Mouse (Mus musculus) brain, adult 2 months (tissue): ENCODE results near the gene Ift122.

ENCODE experiments used
- DNase-seq: peaks from one replicate; pipeline ENCODE4 v3.0.0; 2011; ENCODE audit warnings: low read depth, low spot score

Gene Ift122

GRCm38 (mm10) chr6:115853091-115853813 lies at the start of gene Ift122, which contains the start of gene Mbd4:
Gene Ift122 (plus strand): TSS chr6:115853470.
Gene Mbd4 (minus strand): TSS chr6:115853371.
- peak; percentile 99 for DNase-seq

DNA sequence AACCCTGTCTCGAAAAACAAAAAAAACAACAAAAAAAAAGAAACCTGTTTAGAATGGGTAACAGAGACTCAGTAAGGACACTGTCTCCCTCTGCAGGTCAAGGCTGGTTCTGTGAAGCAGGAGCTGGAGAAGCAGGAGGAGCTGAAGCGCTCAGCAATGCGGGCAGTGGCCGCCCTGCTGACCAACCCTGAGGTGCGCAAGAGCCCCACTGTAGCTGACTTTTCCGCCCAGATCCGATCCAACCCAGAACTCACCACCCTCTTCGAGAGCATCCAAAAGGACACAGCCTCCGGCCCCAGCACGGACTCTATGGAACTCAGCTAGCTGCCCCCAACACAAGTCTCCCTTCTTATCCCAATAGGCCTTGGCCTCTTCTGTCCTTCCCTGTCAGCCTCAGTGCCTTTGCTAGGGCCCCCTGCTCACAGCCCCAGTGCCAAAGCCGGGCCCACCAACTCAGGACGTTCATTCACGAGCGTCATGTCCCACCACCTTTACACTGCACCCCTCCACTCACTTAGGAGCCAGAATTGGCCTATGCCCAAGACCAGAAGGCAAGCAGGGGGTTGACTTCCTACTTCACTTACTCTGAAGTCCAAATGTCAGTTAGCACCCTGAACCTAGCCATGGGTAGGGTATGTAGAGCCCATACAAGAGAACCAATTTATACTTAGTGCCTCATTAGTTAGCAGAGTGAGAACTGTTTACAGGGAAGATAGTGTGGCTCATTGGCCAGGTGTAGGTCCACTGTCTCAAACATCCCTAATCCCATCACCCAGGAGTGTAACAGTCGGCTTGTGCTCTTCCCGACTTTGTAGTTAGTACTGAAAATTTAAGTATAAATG lies 49.5 kb upstream of the Ift122 start:
- peak; percentile 89 for DNase-seq

DNA sequence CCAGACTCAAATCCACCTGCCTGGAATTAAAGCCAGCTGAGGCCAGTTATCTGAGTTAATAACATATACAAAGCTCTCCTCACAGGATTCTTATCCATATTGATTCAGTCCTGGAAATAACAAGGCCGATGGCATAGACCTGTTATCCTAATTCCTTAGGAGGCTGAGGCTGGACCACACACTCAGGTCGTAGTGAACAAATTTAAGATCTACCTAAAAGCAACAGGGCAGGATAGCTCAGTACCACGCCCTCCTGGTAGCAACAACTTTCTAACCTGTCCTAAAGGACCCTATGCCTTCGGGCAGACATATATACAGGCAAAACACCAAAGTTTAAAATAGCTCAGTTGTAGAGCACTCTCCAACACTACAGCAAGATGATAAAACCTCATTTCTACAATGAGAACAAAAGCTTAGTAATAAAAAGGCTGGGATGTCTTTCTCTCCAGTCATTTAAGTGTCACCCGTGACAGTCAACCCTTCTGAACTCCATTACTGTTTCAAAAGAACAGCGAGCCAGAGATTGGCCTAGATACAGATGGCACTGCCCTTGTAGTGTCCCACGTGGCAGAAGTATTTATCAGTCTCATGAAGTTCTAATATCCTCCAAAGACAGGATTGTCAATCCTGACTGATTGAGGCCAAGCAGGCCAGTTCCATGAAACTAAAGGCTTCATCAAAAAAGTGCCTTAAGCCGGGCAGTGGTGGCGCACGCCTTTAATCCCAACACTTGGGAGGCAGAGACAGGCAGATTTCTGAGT lies 48.7 kb upstream of the Ift122 start:
- no peak for DNase-seq

DNA sequence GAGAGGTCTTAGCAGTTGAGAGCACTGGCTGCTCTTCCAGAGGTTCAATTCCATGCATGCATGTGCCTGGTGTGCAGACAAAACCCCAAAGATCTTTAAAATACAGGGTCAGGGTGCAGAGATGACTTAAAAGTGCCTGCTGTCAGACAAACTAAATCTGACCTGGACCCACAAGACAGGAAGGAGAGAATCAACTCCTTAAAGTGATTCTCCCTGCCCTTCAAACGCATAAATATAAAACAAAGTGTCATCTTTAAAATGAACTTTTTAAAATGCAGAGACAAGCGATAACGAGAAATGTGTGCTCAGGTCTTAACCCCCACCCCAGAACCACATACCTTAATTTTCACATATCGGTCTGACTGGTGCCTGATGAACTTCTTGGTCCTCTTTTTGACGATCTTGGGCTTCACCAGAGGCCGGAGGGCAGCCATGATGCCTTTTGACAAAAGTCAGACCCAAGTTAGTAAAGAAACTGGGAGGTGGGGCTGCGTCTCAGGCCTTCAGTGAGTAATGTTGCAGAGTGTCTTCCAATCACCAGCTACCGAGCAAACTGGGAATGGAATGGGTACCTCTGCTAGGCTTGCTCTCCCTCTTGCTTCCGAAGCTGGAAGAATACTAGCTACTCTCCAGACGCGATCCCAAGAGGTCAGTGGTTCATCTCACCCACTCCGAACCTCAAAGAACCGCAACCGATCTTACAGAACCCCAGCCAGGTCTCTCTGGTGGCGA lies 45.6 kb upstream of the Ift122 start:
- no peak for DNase-seq

DNA sequence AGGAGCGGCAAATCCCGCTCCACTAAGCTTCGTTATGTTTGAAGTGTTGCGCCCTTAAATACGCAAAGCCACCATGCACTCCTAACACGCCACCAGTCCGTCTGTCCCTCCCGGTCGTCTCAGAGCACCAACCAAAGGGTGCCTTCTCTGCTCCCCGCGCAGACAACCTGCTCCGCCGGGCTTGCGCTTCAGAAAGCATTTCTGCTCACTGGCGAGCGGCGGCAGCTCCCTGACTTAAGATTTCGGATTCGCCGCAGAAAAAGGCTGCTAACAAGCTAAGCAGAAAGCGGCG lies 45.1 kb upstream of the Ift122 start:
- peak; percentile 45 for DNase-seq

GRCm38 (mm10) chr6:115808488-115809231 lies 44.6 kb upstream of the Ift122 start, which contains the start of gene Rpl32:
Gene Rpl32 (minus strand): TSS chr6:115808747.
- DNase-seq, result peak; percentile 96

DNA sequence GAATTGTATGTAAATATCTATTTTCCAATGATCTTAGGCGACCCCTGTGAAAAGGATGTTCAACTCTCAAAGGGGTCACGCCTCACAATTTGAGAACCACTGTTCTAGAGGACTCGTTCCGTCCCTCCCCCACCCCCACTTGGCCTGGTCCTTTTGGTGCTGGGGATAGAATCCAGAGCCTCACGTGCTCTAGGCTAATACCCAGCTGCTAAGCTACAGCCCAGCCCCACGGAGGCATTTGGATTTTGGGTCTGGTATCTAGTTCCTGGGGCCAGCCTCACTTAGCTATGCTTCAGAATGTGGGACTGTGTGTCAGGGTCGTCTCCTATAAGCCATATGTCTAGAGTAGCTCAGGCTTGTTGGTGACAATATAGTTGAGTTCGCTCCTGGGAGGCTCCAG lies 41.7 kb upstream of the Ift122 start:
- DNase-seq, result no peak

GRCm38 (mm10) chr6:115814104-115814503 lies 39.2 kb upstream of the Ift122 start:
- peak; percentile 68 for DNase-seq

DNA sequence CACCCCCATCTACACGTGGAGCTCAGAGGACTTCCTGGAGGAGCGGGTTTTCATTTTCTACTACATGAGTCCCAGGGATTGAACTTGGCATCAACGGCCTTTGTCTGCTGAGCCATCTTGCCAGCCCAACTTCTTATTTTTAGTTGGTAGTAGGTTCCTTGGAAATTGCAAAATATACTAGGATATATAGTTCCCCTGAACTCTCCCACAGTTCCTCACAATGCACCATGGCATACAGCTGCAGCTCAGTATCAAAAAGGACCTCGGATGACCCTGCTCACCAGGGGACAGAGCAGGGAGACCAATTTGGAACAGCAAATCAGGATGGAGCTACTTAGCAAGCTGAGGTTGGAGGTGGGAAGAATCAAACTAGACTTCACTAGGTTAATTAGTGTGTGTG lies 38.2 kb upstream of the Ift122 start:
- DNase-seq, result no peak

- DNase-seq, result no peak
These were observed 35.1 kb upstream of the Ift122 start for GRCm38 (mm10) chr6:115818129-115818528.

GRCm38 (mm10) chr6:115821216-115821993 lies 31.9 kb upstream of the Ift122 start:
- DNase-seq, result no peak

DNA sequence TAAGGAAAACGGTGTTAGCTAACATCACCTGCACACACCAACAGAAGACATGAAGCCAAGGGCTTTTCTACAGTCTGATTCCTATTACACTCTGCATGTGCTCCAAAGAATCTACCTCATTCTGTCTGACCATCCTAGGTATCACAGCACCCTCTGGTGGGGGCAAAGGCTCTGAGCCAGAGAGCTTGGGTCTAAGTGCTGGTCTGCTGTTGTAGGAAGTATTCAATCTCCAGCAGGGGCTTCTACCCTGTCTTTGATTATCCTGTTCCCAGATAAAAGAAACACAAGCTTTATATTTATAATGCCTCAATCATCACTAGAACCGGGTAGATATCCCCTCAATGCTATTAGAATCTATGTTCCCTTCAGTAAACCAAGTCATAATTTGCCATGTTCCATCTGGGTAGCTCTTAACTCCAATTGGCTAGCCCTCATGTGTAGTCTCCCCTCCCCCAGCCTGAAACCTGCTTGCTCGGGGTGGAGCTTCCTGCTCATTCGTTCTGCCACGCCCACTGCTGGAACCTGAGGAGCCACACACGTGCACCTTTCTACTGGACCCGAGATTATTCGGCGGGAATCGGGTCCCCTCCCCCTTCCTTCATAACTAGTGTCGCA lies 29.3 kb upstream of the Ift122 start:
- DNase-seq, result peak; percentile 76

DNA sequence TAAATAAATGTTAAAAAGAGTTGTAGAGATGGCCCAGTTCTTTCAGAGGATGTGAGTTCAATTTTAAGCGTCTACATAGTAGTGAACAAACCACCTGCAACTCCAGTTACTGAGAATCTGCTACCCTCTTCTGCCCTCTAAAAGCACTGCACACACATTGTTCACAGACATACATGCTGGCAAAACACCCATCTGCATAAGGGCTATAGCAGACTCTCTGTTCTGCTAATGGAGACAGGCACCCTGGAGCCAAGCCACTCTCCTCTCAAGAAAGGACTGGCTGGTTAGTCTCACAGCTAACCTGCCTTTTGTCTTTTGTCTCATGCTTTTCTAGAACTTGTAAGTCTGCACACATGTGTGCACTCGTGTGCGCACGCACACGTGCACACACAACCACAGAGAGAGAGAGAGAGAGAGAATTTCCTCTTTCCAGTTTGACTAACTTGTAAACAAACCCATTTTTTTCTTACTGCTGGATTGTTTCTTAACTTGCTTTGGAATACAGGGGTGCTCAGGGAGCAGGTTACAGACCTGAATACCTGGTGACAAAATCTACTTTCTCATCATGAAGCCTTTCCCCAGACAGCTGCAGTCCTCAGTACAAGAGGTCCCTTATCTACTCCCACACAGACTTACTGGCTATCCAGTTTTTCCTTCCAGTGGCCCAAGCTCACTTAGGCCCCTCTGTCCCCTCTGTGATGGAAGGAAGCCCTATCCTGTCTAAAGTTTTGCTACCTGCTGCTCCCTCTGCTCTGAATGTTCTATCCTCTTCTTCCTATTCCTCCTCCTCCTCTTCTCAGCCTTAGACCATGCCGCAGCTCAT lies 22.3 kb upstream of the Ift122 start:
- DNase-seq, result no peak

DNA sequence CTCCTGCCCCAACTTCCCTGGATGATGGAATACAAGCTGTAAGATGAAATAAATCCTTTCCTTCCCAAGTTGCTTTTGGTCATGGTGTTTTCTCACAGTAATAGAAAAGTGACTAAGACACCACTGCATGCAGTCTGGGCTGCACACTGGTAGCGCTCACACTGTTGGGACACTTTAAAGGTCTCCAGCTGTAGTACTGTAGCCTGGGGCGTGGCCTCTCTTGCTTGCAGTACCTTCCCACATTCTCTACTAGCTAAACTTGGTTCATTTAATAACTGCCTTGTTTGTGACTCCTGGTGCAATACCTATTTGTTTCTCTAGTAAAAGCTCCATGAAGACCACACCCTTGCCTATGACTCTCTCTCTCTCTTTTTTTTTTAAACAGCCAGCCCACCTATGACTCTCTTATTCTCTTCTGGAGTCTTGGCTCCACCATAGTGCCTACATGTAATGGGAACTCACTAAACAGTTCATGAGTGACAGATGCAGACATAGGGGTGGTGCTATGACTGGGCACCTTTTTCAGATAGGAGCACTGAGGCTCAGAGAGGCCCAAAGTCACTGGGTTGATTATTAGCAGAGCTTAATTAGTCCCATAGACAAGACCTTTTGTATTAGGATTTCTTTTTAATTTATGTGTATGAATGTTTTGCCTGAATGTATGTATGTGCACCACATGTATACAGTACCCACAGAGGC lies 21.0 kb upstream of the Ift122 start:
- no peak for DNase-seq

DNA sequence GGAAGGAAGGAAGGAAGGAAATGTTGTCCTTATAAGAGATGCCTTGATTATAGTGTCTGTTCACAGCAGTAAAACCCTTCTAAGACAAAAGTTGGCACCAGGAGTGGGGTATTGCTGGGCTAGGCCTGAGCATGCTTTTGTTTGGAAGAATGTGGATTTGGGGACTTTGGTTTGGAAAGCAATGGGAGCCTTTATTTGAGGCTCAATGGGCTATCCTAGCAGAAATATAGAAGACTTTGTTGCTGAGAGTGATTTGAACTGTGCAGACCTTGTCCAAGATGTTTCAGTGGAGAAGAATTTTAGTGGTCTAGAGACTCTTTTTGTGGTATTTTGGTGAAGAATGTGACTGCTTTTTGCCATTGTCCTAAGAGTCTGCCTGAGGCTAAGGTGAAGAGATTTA lies 19.4 kb upstream of the Ift122 start:
- no peak for DNase-seq

- DNase-seq, result peak; percentile 98
These were observed 15.1 kb upstream of the Ift122 start, which contains the start of gene Efcab12 for GRCm38 (mm10) chr6:115838161-115838597. Gene Efcab12 (minus strand): TSS chr6:115838412.

GRCm38 (mm10) chr6:115838745-115839144 lies 14.5 kb upstream of the Ift122 start:
- DNase-seq, result no peak

GRCm38 (mm10) chr6:115845006-115845405 lies 8.3 kb upstream of the Ift122 start:
- no peak for DNase-seq
